Mouse (Mus musculus) forebrain, postnatal 0 days (tissue): ENCODE measurements around the gene Actrt2. TPM values are rescaled to one million over a fixed set of nuclear protein-coding genes. Genes with fewer than 3 reads are reported as not detected.

ENCODE experiments used
- ATAC-seq: fragments of 200-750 bp; cut with Nextera tagmentation; 2 replicates; pipeline ENCODE4 v1.8.0; 2017; ENCODE audit warnings: mild to moderate bottlenecking, moderate library complexity
- DNase-seq: peaks from one replicate; pipeline ENCODE4 v3.0.0-alpha.2; 2015
- H3K27ac ChIP-seq: fragments of 300-500 bp; sonication (generic); 2 replicates; pipeline ENCODE4 v1.5.1; 2014; ENCODE audit warnings: low read depth, mild to moderate bottlenecking, antibody characterized with exemption, low read length, moderate library complexity, mixed read lengths
- H3K27me3 ChIP-seq: fragments of 300-500 bp; sonication (generic); 2 replicates; pipeline ENCODE4 v1.6.1; 2014; ENCODE audit warnings: mild to moderate bottlenecking, low read length, mixed read lengths; ENCODE audit not compliant: insufficient read depth
- H3K36me3 ChIP-seq: fragments of 300-500 bp; sonication (generic); 2 replicates; pipeline ENCODE4 v1.6.1; 2014; ENCODE audit warnings: mild to moderate bottlenecking, moderate library complexity; ENCODE audit not compliant: insufficient read depth
- H3K4me1 ChIP-seq: fragments of 300-500 bp; sonication (generic); 2 replicates; pipeline ENCODE4 v1.6.1; 2014; ENCODE audit warnings: antibody characterized with exemption; ENCODE audit not compliant: insufficient read depth
- H3K4me2 ChIP-seq: fragments of 300-500 bp; sonication (generic); 2 replicates; pipeline ENCODE4 v1.6.1; 2014; ENCODE audit warnings: low read depth, mild to moderate bottlenecking, moderate library complexity
- H3K4me3 ChIP-seq: fragments of 300-500 bp; sonication (generic); 2 replicates; pipeline ENCODE4 v1.5.1; 2014; ENCODE audit warnings: low read depth, low read length, mixed read lengths
- H3K9ac ChIP-seq: fragments of 300-500 bp; sonication (generic); 2 replicates; pipeline ENCODE4 v1.6.1; 2014; ENCODE audit warnings: mild to moderate bottlenecking
- H3K9me3 ChIP-seq: fragments of 300-500 bp; sonication (generic); 2 replicates; pipeline ENCODE4 v1.6.1; 2016; ENCODE audit warnings: low read length
- CTCF ChIP-seq: sonication (generic); IDR thresholded peaks from 2 replicates; pipeline ENCODE4 v1.5.1; 2016; ENCODE audit warnings: antibody characterized with exemption, control low read depth, low read depth
- WGBS: fragments of 180-500 bp; shearing (Covaris S2); extraction: QIAGEN DNeasy Blood & Tissue Kit; methylation state at CpG from one replicate; pipeline ENCODE4 v1.1.7; 2014; 5-methylcytosine and 5-hydroxymethylcytosine counted together
- polyA plus RNA-seq: library from polyadenylated mRNA; unstranded; fragments of >200 nt; fragmentation: Nextera tagmentation; extraction: Ambion mirVana; gene quantifications from 2 replicates; pipeline ENCODE4 v1.2.1, GENCODE M21; 2015
- total RNA-seq: library from RNA; depleted of rRNA; stranded (reverse); fragments of >200 nt; gene quantifications from 2 replicates; pipeline ENCODE4 v1.2.3, GENCODE M21; 2014

Gene Actrt2
- total and polyA plus RNA-seq, 2 experiments from 2014 or later = not detected

DNA sequence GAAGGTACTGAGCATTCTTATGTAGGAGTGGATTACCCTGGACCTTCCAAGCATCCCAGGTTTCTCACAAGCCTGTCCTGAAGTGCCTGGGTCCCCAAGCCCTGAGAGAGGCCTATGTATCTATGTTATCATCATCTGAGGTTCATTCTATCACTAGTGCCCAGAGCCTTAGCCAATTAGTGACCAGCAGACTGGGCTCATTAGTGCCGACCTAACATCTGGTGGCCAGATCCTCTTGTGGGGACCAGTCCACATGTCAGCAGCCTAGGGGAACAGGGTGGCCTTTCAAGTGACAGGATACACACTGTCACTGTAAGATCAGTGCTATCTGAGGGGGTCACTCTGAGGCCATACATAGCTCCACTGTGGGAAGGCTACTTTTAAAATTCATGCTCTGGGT, 4.4 kb upstream of the Actrt2 start:
- H3K27ac ChIP-seq = no peak overlapping the region
- H3K36me3 ChIP-seq = no peaks in the 10 kb centered on the region
- 63% methylated on average over 1 of the region's 1 CpGs for WGBS
- ATAC-seq = no peak
- TF ChIP-seq CTCF = no peak
- H3K9ac ChIP-seq = no peak overlapping the region
- H3K4me3 ChIP-seq = no peak overlapping the region
- H3K9me3 ChIP-seq = no peaks in the 10 kb centered on the region
- H3K4me2 ChIP-seq = no peak overlapping the region
- peaks cover 8% of the 10 kb centered on the region; the same call in 1 of the 2 replicates for H3K4me1 ChIP-seq
- no peak for DNase-seq
- H3K27me3 ChIP-seq = no peaks in the 10 kb centered on the region

DNA sequence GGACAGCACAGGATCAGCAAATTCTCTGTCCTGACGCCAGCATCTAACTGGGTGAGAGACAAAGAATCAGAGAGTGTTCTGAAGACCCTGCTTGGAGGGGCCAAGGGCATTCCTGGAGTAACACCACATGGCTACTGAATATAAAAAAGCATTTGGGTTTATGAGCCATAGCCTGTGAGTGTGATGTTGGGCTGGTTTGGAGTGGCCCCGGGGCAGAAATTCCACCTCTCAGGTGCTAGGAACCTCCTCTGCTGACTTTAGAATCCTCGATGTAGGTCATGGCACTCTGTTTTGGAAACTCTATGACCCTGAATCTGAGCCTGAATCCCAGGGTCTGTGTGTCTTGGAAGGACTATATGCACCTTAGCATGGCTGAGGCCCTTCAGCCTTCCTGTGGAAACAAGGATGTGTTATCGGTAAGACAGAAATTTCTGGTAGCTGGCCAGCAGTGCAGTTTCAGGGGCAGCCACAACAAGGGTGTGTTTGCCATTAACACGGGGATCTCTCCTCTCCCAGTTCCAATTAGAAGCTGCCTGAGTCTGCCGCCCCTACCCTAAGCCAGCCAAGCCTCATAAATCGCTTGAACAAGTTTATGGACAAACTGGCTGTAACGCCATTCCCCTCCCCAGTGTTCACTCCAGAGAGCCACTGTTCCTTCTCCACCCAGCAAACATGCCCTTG, 3.7 kb upstream of the Actrt2 start:
- Histone ChIP-seq H3K27me3 (no peaks in the 10 kb centered on the region), H3K36me3 (no peaks in the 10 kb centered on the region), H3K27ac (no peak overlapping the region), H3K9ac (no peak overlapping the region), H3K4me2 (no peak overlapping the region), H3K9me3 (no peaks in the 10 kb centered on the region), H3K4me1 (peaks cover 8% of the 10 kb centered on the region; the same call in 1 of the 2 replicates), H3K4me3 (no peak overlapping the region)
- DNase-seq = no peak
- 66% methylated on average over 8 of the region's 8 CpGs for WGBS
- ATAC-seq = no peak
- TF ChIP-seq CTCF = no peak

DNA sequence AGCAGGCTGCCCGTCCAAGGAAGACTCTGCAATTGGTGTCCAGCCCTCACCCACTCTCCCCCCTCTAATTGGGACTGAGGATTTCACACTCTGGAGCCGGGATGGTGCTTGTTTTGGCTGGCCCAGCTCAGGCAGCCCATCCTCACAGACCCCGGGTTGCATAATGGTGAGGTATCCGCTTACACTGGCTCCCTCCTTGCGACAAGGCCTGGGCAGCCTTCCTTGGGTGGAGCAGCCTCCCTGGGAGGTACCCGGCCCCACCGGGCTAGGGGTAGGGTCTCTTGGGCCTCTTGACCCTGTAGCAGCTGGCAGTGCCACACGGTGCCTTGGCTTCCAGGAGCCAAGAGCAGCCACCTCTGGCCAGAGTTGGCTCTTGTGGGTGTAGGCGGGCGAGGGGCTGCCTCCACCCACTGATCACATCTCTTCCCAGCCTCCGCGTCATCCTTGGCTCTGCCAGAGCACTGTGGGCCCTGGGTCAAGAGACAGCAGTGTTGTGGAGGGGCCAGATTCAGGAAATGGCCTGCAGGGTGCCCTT, 4.9 kb downstream of the Actrt2 start:
- 67% methylated on average over 12 of the region's 12 CpGs for WGBS
- Histone ChIP-seq H3K4me3 (no peak overlapping the region), H3K27ac (no peak overlapping the region), H3K4me1 (no peaks in the 10 kb centered on the region), H3K4me2 (no peak overlapping the region), H3K9ac (no peak overlapping the region), H3K27me3 (no peaks in the 10 kb centered on the region), H3K9me3 (no peaks in the 10 kb centered on the region), H3K36me3 (no peaks in the 10 kb centered on the region)
- ATAC-seq (no peak), DNase-seq (no peak)
- TF ChIP-seq CTCF = no peak

DNA sequence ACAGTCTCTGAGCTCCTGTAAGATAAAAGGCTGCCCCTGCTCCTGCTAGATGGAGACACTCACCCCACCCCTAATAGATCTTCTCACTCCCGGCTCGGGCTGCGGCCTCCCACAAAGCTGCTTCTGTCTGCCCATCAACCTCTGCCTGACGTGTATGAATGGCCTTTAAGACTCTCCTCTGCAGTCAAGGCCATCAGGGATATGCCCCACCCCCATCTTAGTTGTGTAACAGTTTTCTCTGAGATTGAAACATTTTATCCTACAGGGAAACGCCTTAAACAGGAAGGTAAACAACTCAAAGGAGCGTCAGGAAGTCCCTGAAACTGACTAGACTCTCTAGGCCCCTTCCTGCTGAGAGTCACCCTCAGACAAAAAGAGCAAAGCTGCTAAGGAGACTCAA, 6.4 kb downstream of the Actrt2 start:
- H3K4me2 ChIP-seq = no peak overlapping the region
- no peak overlapping the region for H3K4me3 ChIP-seq
- WGBS = 59% methylated on average over 6 of the region's 6 CpGs
- H3K36me3 ChIP-seq = no peaks in the 10 kb centered on the region
- no peaks in the 10 kb centered on the region for H3K9me3 ChIP-seq
- ATAC-seq = no peak
- H3K27ac ChIP-seq = no peak overlapping the region
- TF ChIP-seq CTCF = no peak
- no peaks in the 10 kb centered on the region for H3K4me1 ChIP-seq
- H3K9ac ChIP-seq = no peak overlapping the region
- no peaks in the 10 kb centered on the region for H3K27me3 ChIP-seq
- DNase-seq = no peak

DNA sequence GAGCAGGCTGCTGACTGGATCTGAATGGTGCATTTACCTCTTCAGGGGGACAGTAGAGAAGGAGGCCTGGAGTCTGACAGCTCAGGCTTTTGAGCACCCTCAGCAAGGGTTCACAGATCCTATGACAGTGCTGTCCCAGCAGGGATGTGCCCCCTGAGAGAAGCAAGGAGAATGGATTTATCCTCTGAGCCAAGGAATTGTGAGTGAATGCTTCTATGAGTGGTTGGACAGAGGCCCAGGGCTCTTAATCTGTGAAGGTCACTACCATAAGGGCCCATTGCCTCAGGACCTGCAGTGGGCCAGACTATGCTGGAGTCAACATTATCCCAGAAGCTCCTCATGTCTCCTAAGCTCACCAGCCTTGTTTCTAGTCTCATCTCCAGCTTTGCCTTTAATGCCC, 7.6 kb downstream of the Actrt2 start:
- no peaks in the 10 kb centered on the region for H3K4me1 ChIP-seq
- H3K27me3 ChIP-seq = no peaks in the 10 kb centered on the region
- no peak for DNase-seq
- no peak for TF ChIP-seq CTCF
- no peak overlapping the region for H3K9ac ChIP-seq
- no peak for ATAC-seq
- H3K4me3 ChIP-seq = no peak overlapping the region
- no peak overlapping the region for H3K27ac ChIP-seq
- H3K4me2 ChIP-seq = no peak overlapping the region
- no peaks in the 10 kb centered on the region for H3K36me3 ChIP-seq
- H3K9me3 ChIP-seq = no peaks in the 10 kb centered on the region

DNA sequence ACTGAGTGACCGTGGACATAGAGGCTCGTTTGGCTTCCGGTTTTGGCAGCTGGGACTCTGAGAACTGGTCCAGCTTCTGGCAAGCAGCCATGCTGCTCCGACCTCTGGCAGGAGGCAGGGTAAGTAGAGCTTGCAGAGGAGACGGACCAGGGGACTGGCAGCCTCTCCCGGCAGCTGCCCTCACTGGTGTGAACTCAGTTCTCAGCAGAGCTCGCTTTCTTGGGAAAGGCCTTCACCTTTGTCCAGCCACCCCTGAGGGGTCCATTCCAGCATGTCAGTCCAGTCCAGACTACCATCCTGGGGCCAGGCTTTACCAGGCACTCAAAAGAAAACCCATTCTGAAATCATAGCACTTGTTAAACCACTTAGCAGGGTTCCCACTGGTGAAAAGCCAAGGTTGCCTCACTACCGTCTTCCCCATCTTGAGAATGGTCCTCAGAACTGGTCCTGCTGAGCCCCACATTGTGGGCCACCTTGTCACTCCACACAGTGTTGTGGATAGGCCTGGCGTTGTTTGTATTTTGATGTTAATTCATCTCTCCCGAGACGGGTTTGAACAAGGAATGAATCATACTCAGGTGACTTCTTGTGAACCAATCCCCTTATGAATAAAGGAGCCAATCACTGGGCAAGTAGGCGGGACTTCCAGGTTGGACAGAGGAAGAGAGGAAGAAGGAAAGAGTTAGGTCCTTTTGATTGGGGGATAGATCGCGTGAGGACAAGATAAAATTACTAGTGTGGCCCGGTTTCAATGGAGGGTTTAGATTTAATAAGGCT, 12.3 kb downstream of the Actrt2 start:
- no peak for TF ChIP-seq CTCF
- 61% methylated on average over 15 of the region's 15 CpGs for WGBS

GRCm38 (mm10) chr4:154652494-154652893, 15.2 kb downstream of the Actrt2 start:
- H3K4me2 ChIP-seq = no peak overlapping the region
- 21% methylated on average over 5 of the region's 5 CpGs for WGBS
- no peaks in the 10 kb centered on the region for H3K4me1 ChIP-seq
- ATAC-seq = no peak
- no peak for TF ChIP-seq CTCF
- no peak overlapping the region for H3K9ac ChIP-seq
- peaks cover 2% of the 10 kb centered on the region; the same call in 1 of the 2 replicates for H3K9me3 ChIP-seq
- H3K4me3 ChIP-seq = no peak overlapping the region
- no peak for DNase-seq
- H3K27ac ChIP-seq = no peak overlapping the region
- H3K36me3 ChIP-seq = no peaks in the 10 kb centered on the region
- no peaks in the 10 kb centered on the region for H3K27me3 ChIP-seq

More for the DNA sequence above, 12.3 kb downstream of the Actrt2 start:
- no peak overlapping the region for H3K4me2 ChIP-seq
- H3K27me3 ChIP-seq = no peaks in the 10 kb centered on the region
- no peak overlapping the region for H3K27ac ChIP-seq
- DNase-seq = no peak
- H3K9me3 ChIP-seq = no peaks in the 10 kb centered on the region
- ATAC-seq = peak; percentile 71
- no peaks in the 10 kb centered on the region for H3K36me3 ChIP-seq
- no peak overlapping the region for H3K9ac ChIP-seq
- no peaks in the 10 kb centered on the region for H3K4me1 ChIP-seq
- H3K4me3 ChIP-seq = no peak overlapping the region
